Mouse (Mus musculus): ENCODE measurements at regions not wholly inside any gene's neighbourhood (a gene's known extent, or its start where the extent isn't known, plus 50 kb on each side); places are given as distances from the start of the nearest gene placed in this dataset.

GRCm38 (mm10) chr10:107966996-107967395 lies 55.1 kb upstream of the Otogl start:
- Histone ChIP-seq H3K27me3 (ENCODE audit: control insufficient read depth, insufficient read depth, low read length) (no peaks in the 10 kb centered on the region), H3K4me1 (ENCODE audit: control insufficient read depth, insufficient read depth, low read length) (peaks cover 5% of the 10 kb centered on the region; the same call in 1 of the 2 replicates), H3K36me3 (ENCODE audit: control insufficient read depth, insufficient read depth, low read length) (no peaks in the 10 kb centered on the region), H3K9me3 (ENCODE audit: control insufficient read depth, low read length) (no peaks in the 10 kb centered on the region), H3K9ac (ENCODE audit: low read length) (no peak overlapping the region), H3K4me3 (ENCODE audit: low read depth, low read length) (no peak overlapping the region), H3K27ac (ENCODE audit: low read depth, low read length) (no peak overlapping the region), H3K4me2 (ENCODE audit: low read depth) (no peak overlapping the region)
- no peak for ATAC-seq (ENCODE audit: insufficient read depth, low FRiP score, low TSS enrichment)
- 88% methylated on average over 11 of the region's 11 CpGs for WGBS
- no peak for DNase-seq (ENCODE audit: low spot score)

GRCm38 (mm10) chr10:107964022-107964421 lies 52.1 kb upstream of the Otogl start:
- Histone ChIP-seq H3K27ac (ENCODE audit: low read depth, low read length) (no peak overlapping the region), H3K9ac (ENCODE audit: low read length) (no peak overlapping the region), H3K4me2 (ENCODE audit: low read depth) (no peak overlapping the region), H3K27me3 (ENCODE audit: control insufficient read depth, insufficient read depth, low read length) (no peaks in the 10 kb centered on the region), H3K4me1 (ENCODE audit: control insufficient read depth, insufficient read depth, low read length) (no peaks in the 10 kb centered on the region), H3K36me3 (ENCODE audit: control insufficient read depth, insufficient read depth, low read length) (no peaks in the 10 kb centered on the region), H3K4me3 (ENCODE audit: low read depth, low read length) (no peak overlapping the region), H3K9me3 (ENCODE audit: control insufficient read depth, low read length) (no peaks in the 10 kb centered on the region)
- ATAC-seq (ENCODE audit: insufficient read depth, low FRiP score, low TSS enrichment) (no peak), DNase-seq (ENCODE audit: low spot score) (no peak)
- 72% methylated on average over 1 of the region's 1 CpGs for WGBS

GRCm38 (mm10) chr10:107962130-107962529 lies 50.2 kb upstream of the Otogl start:
- no peaks in the 10 kb centered on the region for H3K36me3 ChIP-seq (ENCODE audit: control insufficient read depth, insufficient read depth, low read length)
- H3K27me3 ChIP-seq (ENCODE audit: control insufficient read depth, insufficient read depth, low read length): no peaks in the 10 kb centered on the region
- H3K9me3 ChIP-seq (ENCODE audit: control insufficient read depth, low read length): no peaks in the 10 kb centered on the region
- no peak for DNase-seq (ENCODE audit: low spot score)
- no peak for ATAC-seq (ENCODE audit: insufficient read depth, low FRiP score, low TSS enrichment)
- no peak overlapping the region for H3K4me2 ChIP-seq (ENCODE audit: low read depth)
- no peaks in the 10 kb centered on the region for H3K4me1 ChIP-seq (ENCODE audit: control insufficient read depth, insufficient read depth, low read length)
- H3K4me3 ChIP-seq (ENCODE audit: low read depth, low read length): no peak overlapping the region
- 92% methylated on average over 3 of the region's 3 CpGs for WGBS
- no peak overlapping the region for H3K27ac ChIP-seq (ENCODE audit: low read depth, low read length)
- no peak overlapping the region for H3K9ac ChIP-seq (ENCODE audit: low read length)
